Mouse (Mus musculus): ENCODE results near the gene Zfp687.

GRCm38 (mm10) chr3:95012982-95013381, 2.3 kb downstream of the Zfp687 start:
- TF ChIP-seq CTCF (IDR thresholded peaks at IDR 0.05; ENCODE audit: borderline replicate concordance, insufficient read depth, low read depth, low read length), result no peak
- TF ChIP-seq POLR2A (IDR thresholded peaks at IDR 0.05; ENCODE audit: borderline replicate concordance, insufficient read depth, low read length), result no peak

All from cerebellum, adult 2 months (tissue).